Mouse (Mus musculus): ENCODE measurements around the gene Shoc2.
"Not testable (repeated sequence)": the region's sequence is repeated elsewhere in the genome, so short reads cannot be mapped to it uniquely, and the experiment has no call there.

Shoc2 gene

DNA sequence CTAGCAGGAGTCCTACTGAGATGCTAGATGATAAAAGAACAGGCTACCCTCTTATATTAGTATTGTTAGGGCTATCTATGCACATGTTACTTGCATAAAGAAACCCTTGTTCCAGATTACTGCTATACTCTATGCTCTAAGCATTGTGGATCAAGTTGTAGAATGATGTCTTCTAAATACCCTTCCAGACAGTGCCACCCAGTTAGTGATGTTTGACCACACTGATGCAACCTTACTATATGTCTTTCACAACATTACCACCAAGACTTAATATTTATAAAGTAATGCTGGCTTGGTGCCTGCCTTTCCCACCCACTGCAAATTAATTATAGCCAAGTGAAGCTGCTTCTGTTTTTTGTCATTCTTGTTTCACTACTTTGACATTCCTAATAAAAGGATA lies 11.1 kb upstream of the Shoc2 start:
- no peak for DNase-seq (ENCODE audit: low spot score)

DNA sequence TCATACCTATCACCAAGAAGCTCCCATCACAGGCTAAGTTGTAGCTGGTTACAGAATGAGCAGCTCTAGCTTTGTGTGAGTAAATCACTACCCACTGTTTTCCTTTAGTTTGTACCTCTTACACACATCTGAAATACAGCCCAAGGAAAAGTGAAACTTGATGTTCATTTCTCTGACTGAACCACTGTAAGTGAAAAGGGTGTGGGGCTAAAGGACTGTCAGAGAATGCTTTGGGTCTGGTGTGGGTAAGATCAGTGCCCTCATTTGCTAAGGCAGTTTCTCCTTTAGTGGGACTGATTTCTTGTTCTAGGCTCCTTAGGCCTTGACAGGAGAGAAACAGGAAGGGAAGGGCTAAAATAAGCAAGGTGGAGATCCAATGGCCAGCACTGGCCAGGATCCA lies 10.1 kb upstream of the Shoc2 start:
- no peak for DNase-seq (ENCODE audit: low spot score)

DNA sequence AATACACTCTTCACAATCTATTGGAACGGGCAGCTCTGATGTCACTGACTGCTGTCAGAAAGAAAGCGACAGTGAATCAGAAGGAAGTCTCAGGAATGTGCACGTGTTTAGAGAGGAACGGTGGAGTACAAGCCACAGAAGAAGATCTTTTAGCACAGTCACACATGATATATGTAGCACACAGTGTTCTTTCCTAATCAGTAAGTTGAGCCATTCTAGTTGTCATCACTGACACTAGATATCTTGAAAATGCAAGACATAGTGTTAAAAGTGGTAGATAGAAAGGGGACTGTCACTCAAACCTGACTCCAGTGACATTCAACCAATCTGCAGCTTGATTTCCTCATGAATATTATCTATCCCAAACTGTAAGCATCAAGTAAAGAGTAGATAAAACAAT lies 4.6 kb upstream of the Shoc2 start:
- DNase-seq (ENCODE audit: low spot score), result no peak

DNA sequence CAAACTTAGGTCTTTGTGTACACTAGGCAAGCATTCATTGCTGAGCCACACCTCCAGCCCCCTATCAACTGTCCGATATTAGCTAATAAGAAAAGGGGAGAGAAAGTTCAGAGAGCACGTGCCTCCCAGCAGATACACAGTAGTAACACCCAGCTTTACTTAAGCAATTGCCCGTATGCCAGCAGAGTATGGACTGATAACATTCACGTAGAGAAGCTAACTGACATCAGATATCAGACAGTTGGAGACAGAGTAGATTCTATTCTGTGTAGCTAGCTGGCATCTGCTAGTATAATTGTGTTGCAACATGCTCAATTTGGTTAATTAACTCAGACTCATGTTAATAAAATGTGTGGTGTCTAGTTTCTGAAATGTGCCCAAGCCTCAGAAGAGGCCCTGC lies 3.0 kb upstream of the Shoc2 start:
- no peak for DNase-seq (ENCODE audit: low spot score)

DNA sequence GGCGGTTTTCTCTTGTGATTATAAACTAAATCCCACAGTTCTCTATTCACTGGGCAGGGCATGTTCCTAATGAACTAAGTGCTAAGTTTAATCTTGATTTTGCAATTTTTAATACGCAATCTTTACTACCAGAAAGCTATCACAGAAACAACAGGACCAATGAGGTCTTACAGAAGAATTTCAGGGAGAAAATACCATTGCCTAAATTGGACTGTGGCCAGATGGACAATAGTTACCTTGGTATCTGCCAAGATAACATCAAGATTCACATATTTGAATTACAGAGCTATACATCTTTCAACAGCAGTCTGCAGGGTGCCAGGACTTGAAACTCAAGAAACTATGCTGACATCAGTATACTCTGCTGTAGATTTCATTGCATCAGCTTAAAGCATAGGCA lies 1.8 kb upstream of the Shoc2 start:
- DNase-seq (ENCODE audit: low spot score), result no peak

DNA sequence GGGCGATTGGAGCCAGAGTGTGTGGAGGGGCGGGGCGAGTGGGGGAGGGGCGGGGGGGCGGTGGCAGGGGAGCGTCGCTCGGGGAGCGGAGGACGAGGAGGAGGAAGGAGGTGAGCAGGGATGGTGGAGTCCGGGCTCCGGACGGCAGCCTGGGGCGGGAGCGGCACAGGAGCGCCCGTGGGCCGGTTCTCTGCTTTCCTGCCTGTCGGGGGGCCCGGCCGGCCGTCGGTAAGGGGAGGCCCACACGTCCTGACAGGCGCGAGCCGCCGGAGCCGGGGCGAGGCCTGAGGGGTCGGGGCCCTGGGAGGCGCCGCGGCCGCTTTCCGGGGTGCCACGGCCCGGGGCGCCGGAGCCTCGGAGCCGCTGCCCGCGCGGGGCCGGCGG lies 672 bp downstream of the Shoc2 start:
- no peak for DNase-seq (ENCODE audit: low spot score)

DNA sequence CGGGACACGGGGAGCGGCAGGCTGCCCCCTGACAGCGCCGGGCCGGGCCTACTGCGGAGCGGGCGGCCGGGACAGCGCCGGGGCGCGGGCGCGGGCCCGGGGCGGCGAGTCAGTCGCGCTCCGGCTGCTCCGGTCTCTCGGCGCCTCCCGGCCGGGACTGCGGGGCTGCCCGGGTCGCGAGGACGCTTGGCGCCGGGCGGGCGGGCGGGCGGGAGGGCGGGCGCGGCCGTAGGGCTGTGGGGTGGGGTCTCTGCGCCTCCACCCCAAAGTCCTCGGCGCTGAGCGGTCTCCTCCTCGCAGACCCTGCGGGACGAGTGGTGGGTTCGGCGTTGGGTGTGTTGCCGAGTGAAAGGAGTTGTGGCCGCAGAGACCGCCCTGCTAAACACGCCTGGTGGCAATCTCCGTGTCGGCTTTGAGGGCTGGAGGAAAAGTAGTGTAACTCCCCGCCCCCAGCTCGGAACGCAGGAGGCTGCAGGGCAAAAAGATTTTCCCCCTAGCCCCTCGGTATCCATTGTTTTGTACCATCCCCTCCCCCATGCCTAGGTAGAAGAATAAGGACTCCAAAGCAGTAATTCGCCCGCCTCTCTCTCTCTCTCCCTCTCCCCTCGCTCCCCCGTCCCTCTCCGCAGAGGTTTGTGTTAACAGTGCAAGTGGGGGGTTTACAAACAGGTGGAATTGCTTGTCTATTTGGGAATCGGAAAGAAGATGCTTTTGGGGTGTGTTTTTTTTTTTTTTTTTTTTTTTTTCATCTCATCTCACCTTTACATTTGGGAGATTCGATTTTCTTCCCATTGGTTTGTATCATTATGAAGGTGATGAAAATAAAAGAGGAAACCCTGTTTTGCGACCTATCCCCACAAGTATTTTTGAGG lies 1.3 kb downstream of the Shoc2 start:
- DNase-seq (ENCODE audit: low spot score), result peak; percentile 23

DNA sequence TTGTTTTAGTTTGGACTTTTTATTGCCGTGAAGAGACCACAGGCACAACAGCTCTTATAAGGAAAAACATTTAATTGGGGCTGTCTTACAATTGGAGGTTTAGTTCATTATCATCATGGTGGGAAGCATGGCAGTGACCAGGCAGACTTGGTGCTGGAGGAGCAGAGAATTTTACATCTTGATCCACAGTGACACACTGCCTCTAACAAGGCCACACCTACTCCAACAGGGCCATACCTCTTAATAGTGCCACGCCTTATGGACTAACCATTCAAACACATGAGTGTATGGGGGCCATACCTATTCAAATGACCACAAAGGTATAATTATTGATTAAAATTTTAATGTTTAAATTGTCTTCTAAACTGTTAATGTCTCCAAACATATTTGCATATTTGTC lies 13.4 kb downstream of the Shoc2 start:
- no peak for DNase-seq (ENCODE audit: low spot score)

DNA sequence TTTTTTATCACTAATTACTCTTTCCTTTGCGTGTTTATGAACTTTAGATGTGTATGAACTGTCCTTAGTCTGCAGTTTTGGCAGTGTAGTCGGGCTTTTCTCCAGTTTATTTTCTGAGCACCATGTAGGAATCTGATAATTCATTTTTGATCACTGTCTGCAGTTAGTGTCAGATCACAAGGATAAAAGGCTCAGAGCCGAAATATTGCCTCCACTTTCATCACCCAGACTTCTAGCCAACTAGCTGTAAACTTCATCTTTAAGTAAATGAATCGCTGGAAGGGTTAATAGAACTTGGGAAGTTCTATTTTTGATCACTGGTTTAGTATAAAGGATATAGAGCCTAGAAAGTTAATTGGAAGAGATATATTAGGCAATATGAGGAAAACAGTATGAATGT lies 18.4 kb downstream of the Shoc2 start:
- DNase-seq (ENCODE audit: low spot score), result no peak

DNA sequence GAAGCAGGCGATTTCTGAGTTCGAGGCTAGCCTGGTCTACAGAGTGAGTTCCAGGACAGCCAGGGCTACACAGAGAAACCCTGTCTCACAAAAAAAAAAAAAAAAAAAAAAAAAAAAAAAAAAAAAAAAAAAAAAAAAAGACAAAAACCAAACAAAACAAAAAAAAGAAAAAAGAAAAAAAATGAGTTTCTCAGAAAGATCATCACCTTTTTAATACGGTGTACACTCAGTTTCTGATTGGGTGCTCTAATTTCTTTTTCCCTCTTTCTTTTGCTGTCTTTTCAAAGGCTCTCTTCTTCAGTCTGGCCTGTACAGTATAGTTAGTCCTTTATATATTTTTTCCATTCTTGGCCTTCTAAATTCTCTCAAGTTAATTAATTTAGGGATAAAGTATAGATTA lies 20.2 kb downstream of the Shoc2 start:
- not testable (repeated sequence) for DNase-seq (ENCODE audit: low spot score)

DNA sequence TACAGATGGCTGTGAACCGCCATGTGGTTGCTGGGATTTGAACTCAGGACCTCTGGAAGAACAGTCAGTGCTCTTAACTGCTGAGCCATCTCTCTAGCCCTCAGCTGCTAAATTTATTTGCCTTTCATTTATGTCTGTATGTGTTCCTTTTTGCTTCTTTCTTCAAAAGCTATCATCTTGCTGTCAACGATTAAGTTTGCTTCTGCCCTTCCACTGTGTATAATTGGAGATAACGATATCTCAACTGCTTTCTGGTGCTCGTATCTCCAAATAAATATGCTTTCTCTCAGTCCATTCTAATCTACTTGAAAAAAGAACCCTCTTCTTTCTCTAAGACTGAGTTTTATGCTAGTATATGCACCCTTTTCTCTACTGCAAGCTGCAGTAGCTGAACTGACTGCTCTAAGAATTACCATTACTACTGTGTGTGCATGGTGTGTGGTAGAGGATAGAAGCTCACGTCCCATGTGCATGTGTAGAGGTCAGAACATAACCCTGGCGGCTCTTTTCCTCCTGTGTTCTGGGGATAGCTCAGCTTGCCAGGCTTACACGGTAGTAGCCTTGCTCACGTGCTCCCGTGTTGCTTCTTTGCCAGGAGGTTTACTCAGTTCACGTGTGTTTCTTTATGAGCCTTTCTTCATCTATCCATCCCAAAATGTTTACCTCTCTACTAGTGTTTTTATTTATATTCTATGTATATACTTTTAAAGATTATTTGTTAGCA lies 21.0 kb downstream of the Shoc2 start:
- no peak for DNase-seq (ENCODE audit: low spot score)

DNA sequence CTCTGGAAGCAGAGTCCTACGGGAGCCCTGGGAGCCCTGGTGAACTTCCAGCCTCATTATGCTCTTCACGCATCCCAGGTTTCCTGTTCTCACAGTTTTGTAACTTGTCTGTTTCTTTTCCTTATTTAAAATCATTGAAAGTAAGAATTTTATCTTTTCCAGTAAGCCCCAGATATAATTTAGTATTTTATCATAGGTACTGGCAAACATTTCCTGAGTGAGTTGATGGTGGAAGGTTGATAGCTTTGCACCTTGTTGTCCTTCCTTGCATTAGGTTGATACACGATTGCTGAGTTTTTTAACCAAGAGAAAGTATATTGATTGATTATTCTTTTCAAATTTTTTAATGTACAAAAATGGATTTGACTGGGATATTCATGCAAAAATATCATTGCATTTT lies 25.1 kb downstream of the Shoc2 start:
- no peak for DNase-seq (ENCODE audit: low spot score)

DNA sequence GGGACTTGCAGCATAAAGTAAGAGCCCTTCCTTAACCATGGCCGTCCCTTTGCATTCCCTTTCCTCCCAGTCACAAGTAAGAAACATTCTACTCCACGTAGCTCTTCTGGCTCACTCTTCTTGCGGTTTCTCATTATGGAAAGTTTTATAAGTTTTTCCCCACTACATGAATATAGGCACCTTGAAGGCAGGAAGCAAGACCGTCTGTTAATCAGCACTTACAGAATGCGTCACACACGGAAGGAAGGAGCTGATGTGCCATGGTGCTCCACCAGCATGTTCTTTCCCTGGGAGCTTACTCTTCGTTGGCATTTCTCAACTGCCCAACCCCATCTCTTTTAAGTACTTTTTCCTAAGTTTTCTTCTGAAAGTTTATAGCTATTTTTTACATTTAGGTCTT lies 27.8 kb downstream of the Shoc2 start:
- no peak for DNase-seq (ENCODE audit: low spot score)

DNA sequence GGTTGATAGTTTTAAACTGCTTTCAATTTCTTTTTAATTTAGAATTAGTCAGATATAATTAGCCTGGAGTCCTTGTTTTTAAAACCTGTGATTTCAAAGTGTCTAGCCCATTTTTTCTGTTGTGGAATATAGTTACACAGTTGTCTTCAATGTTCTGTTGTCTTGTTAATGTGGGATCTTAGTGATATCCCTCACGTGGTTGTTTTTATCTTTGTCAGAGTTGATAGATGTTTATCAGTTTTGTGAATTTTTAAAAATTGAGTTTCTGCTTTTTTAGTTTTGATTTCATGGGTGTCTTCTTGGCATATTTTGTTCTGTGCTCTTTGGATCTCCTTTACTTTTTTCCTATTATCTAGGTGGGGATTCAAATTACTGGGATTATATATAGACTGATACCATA lies 29.6 kb downstream of the Shoc2 start:
- no peak for DNase-seq (ENCODE audit: low spot score)

DNA sequence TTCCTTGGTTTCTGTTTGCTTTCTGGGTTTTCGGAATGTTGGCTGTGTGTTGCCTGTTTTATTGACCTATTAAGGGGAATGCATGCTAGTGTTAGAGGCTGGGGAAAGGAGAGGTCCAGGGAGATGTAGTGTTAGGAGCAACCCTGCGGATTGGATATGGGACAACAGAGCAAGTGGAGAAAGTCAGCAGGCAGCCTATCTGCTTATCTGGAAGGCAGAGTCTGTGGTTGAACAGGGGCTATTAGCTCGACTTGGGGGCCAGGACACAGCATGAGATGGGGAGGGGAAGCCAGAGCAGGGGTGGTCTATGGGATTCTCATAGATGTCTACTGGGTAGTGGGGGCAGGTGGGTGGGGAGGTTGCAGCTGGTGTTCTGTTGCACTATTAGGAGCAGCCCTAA lies 37.9 kb downstream of the Shoc2 start:
- DNase-seq (ENCODE audit: low spot score), result no peak

DNA sequence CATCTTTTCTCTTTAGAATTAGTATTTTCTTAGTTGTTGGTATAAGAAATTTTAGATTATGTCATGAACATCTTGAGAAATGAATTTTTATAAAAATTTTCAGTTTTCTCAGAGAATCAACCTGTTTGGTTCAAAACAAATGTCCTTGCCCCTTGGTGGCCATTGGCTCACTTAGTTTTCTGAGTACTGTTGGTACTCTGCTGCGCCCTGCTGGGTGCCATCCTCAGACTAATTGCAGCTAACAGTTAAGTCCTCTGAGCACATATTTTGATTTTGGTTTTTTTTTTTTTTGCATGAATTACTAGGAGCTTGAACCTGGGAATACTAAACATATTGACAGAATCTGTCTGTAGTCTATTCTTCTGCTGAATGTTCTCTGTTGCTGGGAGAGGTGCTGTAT lies 39.2 kb downstream of the Shoc2 start:
- no peak for DNase-seq (ENCODE audit: low spot score)

DNA sequence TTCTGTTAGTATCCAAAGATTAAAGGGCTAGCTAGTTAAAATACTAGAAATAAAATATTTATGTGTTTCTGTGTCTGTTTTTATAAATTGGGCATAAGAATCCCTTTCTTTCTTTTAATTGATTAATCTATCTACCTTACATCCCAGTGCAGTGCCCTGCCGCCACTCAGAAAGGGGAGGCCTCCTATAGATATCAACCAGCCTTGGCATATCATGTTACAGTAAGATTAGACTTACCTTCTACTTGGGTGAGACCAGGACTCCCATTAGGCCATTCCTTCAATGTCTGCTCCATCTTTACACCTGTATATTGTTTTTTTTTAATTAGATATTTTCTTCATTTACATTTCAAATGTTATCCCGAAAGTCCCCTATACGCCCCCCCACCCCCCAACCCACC lies 40.5 kb downstream of the Shoc2 start:
- no peak for DNase-seq (ENCODE audit: low spot score)

DNA sequence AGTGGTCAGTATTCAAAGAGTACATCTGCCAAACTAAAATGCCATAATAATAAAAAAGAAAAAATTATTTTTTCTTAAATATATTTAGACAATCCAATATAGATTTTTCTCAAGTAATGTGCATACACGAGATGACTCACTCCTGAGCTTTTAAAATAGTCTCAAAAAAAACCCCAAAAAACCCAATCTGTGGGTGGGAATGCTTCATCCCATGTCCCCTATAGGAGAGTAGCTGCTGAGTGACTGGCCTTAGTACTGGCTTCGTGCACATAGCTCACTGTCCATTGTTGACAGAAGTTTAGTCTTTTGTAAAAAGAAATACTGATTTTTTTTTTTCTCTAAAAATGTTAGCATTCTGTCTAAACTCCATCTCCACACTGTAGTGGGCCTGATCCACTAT lies 46.4 kb downstream of the Shoc2 start:
- no peak for DNase-seq (ENCODE audit: low spot score)

DNA sequence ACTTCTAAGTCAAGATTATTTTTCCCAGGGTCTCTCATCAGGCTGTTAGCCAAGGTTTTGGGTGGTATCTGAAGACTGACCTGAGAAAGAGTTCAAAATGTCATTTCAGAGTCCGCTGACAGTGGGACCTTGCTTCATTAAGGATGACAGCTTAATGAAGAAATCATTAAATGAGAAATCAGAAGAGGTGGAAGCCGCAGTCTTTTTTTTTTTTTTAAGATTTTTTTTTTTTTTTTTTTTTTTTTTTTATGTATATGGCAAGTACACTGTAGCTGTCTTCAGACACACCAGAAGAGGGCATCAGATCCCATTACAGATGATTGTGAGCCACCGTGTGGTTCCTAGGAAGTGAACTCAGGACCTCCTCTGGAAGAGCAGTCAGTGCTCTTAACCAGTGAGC lies 49.8 kb downstream of the Shoc2 start:
- DNase-seq (ENCODE audit: low spot score), result no peak

DNA sequence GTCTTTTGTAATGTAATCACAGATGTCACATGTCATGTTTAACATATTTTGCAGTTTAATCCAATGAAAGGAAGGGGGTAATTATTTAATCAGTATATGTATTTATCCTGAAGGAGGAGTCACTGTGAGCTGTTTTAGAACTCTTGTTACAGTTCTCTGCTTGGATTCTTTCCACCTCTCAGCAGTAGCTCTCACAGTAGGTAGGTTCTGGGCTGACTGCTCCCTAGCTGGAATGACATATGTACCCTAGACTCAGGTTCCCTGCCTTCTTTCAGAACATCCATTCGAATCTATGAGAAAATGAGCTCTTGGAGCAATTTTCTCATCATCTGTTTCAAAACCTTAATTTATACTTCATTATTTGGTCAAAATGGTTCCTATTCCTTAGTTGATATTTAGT lies 50.2 kb downstream of the Shoc2 start:
- DNase-seq (ENCODE audit: low spot score), result no peak

DNA sequence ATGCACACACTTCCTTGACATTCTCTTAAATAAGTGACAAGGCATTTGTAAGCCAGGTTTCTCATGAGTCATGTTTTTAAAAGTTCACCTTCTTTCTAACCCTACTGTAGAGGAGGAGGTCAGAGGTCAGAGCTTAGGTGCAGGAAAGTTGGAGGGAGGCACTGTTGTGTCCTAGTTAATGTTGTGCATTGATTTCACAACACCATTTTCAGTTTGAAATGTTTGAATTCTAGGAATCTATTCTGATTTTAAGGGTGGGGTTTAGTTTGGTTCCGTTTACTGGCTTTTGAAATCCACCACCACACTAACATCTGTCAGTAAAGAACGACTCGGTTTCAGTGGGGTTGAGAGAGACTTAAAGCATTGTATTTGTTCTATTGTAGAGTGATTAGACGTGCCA lies 66.9 kb downstream of the Shoc2 start:
- no peak for DNase-seq (ENCODE audit: low spot score)

DNA sequence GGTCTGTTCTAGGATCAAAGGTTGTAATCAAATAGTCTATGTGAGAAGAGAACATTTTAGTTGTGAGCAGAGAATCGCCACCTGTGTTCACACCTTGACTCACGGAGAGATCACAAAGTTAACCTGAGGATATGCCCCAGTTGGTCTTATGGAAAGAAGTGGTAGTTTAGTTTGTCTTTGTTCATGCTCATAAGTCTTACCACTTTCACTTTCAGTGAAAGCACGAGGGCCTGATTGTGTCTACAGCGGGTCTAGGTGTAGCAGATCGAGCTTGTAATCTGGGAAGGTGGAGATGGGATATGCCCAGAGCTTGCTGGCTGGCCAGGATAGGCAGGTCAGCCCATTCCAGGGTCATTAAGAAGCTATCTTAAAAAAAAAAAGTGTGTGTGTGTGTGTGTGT lies 70.9 kb downstream of the Shoc2 start:
- no peak for DNase-seq (ENCODE audit: low spot score)

DNA sequence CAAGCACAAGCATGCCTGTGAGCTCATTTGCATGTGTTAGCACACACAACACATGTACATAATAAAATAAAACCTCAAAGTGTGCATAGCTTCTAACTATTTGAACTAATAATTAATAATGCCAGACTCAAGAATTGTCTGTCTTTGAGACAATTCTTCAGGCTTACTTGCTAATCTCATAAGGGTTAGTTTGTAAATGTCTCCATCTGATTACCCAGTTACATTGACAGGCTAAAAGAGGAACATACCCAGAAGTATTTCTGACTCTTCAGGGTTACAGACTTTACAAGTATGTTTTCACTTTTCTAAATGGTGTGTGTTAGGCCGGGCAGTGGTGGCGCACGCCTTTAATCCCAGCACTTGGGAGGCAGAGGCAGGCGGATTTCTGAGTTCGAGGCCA lies 71.4 kb downstream of the Shoc2 start:
- DNase-seq (ENCODE audit: low spot score), result no peak

DNA sequence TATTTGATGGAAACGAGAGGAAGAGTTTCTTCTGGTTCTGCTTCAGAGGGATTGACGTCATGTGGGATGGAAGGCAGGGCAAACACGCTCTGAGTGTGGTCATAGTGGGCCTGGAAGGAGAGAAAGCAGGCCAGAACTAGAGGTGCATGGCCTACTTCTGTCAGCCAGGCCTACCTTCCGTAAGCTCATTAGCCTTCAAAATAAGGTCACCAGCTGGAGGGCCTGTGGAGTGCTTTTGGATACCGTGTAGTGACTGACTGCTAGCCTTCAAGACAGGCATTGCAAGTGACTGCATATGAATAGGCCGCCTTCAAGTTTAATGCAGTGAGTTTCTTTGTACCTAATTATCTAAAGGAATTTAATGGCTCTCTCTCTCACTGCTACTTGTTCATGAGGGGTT lies 91.0 kb downstream of the Shoc2 start:
- no peak for DNase-seq (ENCODE audit: low spot score)

Measured in urinary bladder, postnatal 10 days (tissue).